Mouse (Mus musculus): ENCODE data around the gene Srgap1.

DNA sequence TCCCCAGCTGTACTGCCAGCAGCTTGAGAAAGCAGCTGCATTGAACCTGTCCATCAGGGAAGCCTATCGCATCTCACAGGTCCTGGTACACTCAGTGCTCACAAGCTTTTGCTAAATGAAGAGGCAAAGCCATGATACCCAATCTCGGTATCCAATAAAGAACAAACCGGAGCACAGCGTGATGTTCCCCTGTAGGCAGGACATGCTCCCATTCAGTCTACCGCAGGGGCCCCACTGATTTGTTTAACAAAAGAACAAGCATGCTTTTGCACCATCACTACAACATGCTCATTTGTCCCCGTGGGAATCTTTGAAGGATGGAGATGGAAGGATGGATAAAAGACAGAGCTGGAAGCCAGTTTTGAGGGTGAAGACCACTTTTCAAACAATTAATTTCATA lies 257.0 kb downstream of the Srgap1 start:
- TF ChIP-seq TCF12 (IDR thresholded peaks at IDR 0.05; ENCODE audit: insufficient read depth, poor library complexity, severe bottlenecking) (no peak), E2F4 (IDR thresholded peaks at IDR 0.05; ENCODE audit: insufficient read depth) (no peak), POLR2A (IDR thresholded peaks at IDR 0.05; ENCODE audit: insufficient read length, low read depth) (no peak), POLR2AphosphoS2 (IDR thresholded peaks at IDR 0.05; ENCODE audit: insufficient read length, low read depth) (no peak), REST (IDR thresholded peaks at IDR 0.05; ENCODE audit: insufficient read depth, insufficient read length) (no peak), USF1 (IDR thresholded peaks at IDR 0.05; ENCODE audit: low read depth) (no peak), MAX (IDR thresholded peaks at IDR 0.05; ENCODE audit: low read depth) (no peak), MYOD1 (IDR thresholded peaks at IDR 0.05; ENCODE audit: control insufficient read depth in 1 of 3, insufficient read length in 2 of 3, low read depth in 2 of 3) (no peak), MYOG (IDR thresholded peaks at IDR 0.05; ENCODE audit: control insufficient read depth in 1 of 3, insufficient read depth in 1 of 3, insufficient read length in 2 of 3, low read depth in 2 of 3) (no peak), SRF (IDR thresholded peaks at IDR 0.05; ENCODE audit: control insufficient read depth, insufficient read length, low read depth) (no peak)

All from myocyte (in vitro differentiated cells).